Mouse (Mus musculus) gastrocnemius, adult 8-10 months (tissue): ENCODE results near the gene E030018B13Rik. TPM values are rescaled to one million over a fixed set of nuclear protein-coding genes. Genes with fewer than 3 reads are reported as not detected.

ENCODE experiments used
- DNase-seq, 2 experiments: peaks; one replicate each; pipeline ENCODE4 v3.0.0; 2022; ENCODE audit warnings: low spot score in 2 of 2
- total RNA-seq, 4 experiments: library from RNA; stranded (reverse); gene quantifications; 2 replicates each; pipeline ENCODE4 v1.2.4; 2022

E030018B13Rik gene
- total RNA-seq, 4 experiments from 2014 or later: not detected

GRCm38 (mm10) chr7:63964121-63964520, 47.5 kb downstream of the E030018B13Rik start:
- no peak for DNase-seq

GRCm38 (mm10) chr7:63965135-63965534, 48.5 kb downstream of the E030018B13Rik start:
- no peak for DNase-seq

GRCm38 (mm10) chr7:63965635-63966418, 49.2 kb downstream of the E030018B13Rik start:
- DNase-seq: no peak

- DNase-seq: no peak
Measured at GRCm38 (mm10) chr7:63969941-63970340, 53.3 kb downstream of the E030018B13Rik start.

Other genes starting within 250 kb of the E030018B13Rik start
- gene Klf13, start 22.1 kb downstream of the E030018B13Rik start, total RNA-seq: 10 to 100 TPM; 35.8 to 65.5 (median 41.6) TPM
- under 1 TPM; 0.10 to 0.40 (median 0.30) TPM for gene Trpm1, start 237.0 kb downstream of the E030018B13Rik start, total RNA-seq